Mouse (Mus musculus) hindlimb bud, embryonic 11.5 days (tissue): ENCODE measurements around the gene Olfr1280.
"Not testable (repeated sequence)": the region's sequence is repeated elsewhere in the genome, so short reads cannot be mapped to it uniquely, and the experiment has no call there.

Experiments used
- DNase-seq: peaks from one replicate; pipeline ENCODE4 v3.0.0-alpha.2; 2012; ENCODE audit warnings: low read depth, low spot score; ENCODE audit errors: extremely low spot score

The Olfr1280 gene

DNA sequence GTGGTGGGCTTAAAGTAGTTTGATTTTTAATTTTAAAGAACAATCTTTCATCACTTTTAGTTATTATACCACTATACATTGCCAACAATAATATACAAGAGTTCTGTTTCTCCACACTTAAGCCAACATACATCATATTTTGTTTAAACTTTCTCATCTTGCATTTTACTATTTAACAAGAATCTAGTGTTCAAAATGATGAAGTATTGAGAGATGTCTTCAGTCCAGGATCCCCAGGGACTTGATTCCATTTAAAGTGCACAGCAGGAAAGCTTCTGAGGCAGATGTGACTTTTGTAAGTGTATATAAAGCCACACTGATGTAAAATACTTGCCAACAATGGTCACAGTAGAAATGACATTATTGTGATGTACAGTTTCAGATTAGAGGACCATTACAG, at the start of gene Olfr1280:
Gene Olfr1280, plus strand, starts transcription at position 301 of the 400 bp plus-strand sequence.
- DNase-seq = no peak

DNA sequence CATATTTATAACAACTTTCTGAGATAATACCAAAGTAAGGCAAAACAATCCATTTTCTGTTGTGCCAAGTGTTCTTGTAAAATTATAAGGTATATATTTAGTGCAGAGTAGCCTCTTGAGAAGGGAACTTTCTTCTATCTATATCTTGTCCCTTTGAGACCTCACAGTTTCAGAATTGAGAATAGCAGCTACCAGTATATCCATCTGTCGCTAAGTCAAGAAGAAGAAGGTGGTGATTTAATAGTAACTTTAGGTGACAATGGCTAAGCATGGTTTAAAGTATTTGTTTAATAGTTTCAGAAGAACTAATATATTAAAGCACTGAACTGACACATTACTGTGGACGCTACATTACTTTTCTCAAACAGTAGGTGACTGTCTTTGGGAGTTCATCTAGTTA, 39.8 kb upstream of the Olfr1280 start, which contains the start of gene Olfr1277:
Gene Olfr1277, minus strand, starts transcription at position 101 of the 400 bp plus-strand sequence.
- no peak for DNase-seq

DNA sequence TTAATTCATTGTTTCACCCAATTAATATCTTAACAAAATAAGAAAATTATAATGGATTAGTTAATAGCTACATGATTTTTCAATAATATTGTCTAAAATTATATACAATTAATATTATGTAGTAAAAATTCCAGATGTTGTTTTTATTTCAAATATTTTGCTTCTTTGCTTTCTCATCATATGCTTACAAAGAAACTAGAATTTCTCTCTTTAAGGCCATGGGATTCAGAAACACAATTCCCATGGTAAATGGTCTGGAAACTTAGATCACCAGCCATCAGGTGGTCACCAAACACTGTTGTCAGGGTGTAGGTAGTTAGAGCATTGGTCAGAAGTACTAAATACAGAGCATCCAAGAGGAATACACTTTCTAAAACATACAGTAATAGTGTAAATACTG, 24.0 kb upstream of the Olfr1280 start, which contains the start of gene Olfr1278:
Gene Olfr1278, plus strand, starts transcription at position 301 of the 400 bp plus-strand sequence.
- DNase-seq = no peak

DNA sequence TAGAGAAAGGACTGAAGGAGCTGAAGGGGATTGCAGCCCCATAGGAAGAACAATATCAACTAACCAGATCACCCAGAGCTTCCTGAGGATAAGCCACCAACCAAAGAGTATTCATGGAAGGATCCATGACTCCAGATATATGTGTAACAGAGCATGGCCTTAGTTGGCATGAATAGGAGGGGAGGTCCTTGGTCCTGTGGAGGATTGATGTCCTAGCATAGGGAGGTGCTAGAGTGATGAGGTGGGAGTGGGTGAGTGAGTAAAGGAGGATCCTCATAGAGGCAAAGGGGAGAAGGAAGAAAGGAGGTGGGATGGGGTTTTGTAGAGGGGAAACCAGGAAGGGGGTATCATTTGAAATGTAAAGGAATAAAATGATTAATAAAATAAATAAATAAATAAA, 15.3 kb upstream of the Olfr1280 start:
- DNase-seq = no peak

DNA sequence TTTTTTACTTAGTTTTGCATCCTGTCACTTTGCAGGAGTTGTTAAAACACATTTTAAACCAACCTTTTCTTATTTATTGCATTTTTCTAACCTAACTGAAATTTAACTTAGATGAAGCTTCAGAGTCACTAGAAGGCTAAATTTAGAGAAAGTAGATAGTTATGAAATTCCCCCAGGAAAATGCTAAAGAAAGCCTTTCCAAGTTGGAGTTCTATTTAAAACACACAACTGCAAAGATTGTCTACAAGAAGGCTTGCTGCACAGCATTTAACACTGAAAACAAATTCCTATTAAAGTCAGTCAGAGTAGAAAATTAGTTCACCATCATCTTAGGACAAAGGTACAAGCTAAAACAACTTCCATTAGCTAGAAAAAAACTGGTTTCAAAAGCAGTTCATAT, 13.4 kb upstream of the Olfr1280 start, which contains the start of gene Olfr1279:
Gene Olfr1279, plus strand, starts transcription at position 262 of the 400 bp plus-strand sequence.
- DNase-seq = no peak

DNA sequence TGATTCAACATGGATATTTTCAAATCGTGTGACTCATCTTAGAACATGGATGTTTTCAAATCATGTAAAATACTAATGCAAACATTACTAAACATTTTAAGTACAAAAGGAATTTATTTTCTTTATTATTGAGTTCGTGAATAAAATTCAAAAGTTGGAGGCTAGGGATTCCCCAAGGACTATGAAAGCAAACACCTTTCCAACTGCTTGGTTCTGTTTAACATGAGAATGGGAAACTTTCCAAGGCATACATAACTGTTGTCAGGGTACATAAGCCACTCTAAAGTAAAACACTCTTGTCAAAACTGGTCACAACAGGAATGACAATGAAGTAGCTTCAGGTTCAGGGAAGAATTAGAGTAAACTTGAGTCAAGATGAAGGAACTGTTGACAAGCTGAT, 12.4 kb downstream of the Olfr1280 start, which contains the start of gene Olfr1281:
Gene Olfr1281, plus strand, starts transcription at position 301 of the 400 bp plus-strand sequence.
- no peak for DNase-seq

DNA sequence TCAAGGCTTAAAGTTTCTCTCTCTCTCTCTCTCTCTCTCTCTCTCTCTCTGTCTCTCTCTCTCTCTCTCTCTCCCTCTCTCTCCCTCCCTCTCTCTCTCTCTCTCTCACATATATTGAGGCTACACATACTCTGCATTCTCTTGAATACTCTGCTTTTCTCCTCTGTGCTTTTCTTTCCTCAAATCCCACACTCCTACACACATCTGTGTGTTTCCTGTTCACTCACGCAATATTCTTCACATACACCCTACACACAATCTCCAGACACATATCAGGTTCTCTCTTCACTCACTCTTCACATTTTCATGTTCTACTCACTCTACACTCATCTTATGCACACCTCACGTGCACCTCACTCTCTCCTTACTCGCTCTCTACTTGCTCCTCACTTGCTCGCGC, 19.9 kb downstream of the Olfr1280 start:
- not testable (repeated sequence) for DNase-seq

DNA sequence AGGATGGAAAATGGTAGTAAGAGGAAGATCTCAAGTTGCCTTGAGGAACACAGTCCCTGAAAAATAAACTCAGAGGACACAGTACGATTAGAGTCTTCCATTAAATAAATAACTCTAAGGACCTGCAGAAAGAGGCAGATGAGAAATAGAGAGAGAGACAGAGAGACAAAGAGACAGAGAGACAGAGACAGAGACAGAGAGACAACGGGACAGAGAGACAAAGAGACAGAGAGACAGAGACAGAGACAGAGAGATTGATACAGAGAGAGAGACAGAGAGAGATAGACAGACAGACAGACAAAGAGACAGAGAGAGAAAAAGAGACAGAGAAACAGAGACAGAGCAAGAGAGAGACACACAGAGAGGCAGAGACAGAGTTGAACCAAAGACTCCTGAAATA, 22.2 kb downstream of the Olfr1280 start, which contains the start of gene Olfr1282:
Gene Olfr1282, minus strand, starts transcription at position 101 of the 400 bp plus-strand sequence.
- no peak for DNase-seq

DNA sequence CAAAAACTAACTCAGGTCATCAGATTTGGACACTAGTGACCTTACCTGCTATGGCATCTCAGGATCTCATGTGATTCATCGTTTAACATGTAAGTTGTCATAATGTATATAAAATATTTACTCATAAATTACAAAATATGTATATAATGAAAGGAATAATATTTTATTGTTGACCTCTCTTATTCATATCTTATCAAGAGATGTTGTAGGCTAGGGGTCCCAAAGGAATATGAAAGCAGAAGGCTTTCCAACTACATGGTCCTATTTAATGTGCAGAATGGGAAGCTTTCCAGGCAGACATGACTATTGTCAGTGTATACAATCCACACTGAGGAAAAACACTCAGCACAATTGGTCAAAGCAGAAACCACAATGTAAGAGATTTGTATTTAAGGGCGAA, 52.7 kb downstream of the Olfr1280 start, which contains the start of gene Olfr1283:
Gene Olfr1283, plus strand, starts transcription at position 301 of the 400 bp plus-strand sequence.
- no peak for DNase-seq

DNA sequence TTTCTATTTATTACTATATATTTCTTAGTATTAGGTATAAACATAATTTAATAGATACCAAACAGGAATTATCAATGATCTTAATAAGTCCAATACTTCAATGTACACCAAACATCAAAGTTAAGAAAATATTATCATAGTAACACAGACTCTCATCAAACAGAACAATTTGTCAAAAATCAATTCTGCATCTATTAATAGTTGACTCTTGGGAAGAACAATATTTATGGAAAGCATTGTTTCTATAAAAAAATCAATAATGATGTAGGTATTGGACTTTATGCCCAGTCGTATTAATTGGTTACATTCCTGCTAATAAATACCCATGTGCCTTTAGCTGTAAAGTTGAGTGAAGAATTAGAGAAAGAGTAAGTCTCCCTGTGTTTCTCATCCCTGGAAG, 61.4 kb downstream of the Olfr1280 start, which contains the start of gene Olfr1284:
Gene Olfr1284, plus strand, starts transcription at position 301 of the 400 bp plus-strand sequence.
- DNase-seq = no peak
